Mouse (Mus musculus): ENCODE data around the gene Zfp189.
A peak's percentile ranks its signal among the peaks of the same experiment; 100 is the strongest.
"Not testable (repeated sequence)": the region's sequence is repeated elsewhere in the genome, so short reads cannot be mapped to it uniquely, and the experiment has no call there.

The Zfp189 gene

DNA sequence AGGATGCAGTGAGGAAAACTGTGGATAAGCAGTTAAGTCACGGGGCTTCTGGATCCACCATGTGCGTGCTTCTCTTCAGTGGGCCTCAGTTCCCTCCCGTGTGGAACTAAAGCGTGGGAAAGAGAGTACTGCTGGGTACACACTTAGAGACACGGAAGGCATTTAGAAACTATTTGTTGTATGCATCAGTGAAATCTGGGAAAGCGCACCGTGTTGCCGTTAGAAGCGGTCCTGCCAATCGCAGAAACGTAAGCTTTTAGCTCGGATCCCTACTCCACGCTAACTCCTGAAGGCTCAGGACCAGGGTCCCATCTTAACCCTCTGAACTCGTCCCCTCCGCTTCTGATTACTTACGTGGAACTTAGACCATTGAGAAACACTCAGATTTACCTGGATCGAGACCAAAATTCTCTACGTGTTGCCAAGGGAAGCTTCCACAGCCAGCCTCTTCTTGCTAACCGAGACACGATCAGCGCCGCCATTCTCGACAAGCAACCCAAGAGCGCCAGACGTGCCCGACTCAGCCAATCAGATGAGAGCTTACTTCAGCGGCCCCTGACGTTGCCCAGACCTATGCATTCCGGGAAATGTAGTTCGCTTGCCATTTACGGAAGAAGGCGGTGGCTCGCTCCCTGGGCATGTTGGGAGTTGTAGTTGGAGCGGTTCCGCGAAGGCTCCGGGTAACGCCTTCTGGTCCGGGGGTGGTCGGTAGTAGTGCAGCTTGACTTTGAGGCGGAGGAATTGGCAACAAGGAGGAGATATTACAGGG, at the start of gene Zfp189, which contains the start of gene Mrpl50:
Zfp189 (plus strand) TSS at position 605 of the 769 bp plus-strand sequence.
Mrpl50 (minus strand) TSS at position 522 of the 769 bp plus-strand sequence.
- DNase-seq = peak; percentile 81 to 84

DNA sequence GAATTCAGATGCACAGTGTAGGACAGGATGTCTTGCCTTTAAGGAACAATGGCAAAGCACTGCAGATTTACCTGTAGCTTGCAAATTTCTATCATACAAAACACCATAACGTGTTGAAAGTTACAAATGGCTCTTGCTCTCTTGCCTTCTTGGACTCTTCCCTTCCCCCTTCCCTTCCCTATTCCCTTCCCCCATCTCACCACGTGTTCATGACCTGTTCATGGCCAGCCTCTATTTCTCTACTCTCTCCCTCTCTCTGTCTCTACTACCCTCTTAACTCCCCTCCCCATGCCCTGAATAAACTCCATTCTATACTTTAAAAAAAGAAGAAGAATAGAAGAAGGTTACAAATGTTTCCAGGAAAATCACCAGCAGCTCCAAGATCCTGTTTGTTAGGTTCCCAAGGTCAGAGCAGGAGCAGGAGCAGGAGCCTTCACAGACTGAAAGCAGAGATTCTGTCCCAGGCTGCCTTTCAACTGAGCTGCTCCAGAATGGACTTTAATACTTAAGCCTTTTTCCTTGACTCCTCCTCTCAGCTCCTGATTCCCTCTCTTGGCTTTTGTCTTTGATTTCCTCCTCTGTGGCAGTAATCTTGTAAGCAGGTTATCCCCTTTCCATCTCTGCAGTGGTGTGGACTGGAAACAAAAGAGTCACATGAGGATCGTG, 47.4 kb upstream of the Zfp189 start, which contains the start of gene Acnat1:
Acnat1 (minus strand) TSS at position 478 of the 666 bp plus-strand sequence.
- no peak for DNase-seq

DNA sequence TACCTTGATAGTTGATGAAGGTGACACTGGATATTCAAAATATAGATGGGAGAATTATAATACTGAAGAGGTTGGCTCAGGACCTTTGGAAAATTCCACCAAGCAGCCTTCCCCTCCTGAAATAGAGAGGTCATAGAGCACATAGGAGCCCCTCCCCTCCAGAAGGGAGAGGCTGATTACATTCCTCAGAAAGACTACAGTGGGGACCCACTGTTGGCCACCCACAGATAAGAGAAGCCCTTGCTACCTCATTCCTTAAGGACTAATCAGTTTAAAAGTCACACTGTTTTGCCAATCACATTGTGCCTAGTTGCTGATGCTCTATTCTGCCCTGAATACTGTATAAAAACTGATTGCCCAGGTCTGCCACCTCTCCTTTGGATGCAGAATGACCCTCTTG, 46.4 kb upstream of the Zfp189 start:
- no peak for DNase-seq

DNA sequence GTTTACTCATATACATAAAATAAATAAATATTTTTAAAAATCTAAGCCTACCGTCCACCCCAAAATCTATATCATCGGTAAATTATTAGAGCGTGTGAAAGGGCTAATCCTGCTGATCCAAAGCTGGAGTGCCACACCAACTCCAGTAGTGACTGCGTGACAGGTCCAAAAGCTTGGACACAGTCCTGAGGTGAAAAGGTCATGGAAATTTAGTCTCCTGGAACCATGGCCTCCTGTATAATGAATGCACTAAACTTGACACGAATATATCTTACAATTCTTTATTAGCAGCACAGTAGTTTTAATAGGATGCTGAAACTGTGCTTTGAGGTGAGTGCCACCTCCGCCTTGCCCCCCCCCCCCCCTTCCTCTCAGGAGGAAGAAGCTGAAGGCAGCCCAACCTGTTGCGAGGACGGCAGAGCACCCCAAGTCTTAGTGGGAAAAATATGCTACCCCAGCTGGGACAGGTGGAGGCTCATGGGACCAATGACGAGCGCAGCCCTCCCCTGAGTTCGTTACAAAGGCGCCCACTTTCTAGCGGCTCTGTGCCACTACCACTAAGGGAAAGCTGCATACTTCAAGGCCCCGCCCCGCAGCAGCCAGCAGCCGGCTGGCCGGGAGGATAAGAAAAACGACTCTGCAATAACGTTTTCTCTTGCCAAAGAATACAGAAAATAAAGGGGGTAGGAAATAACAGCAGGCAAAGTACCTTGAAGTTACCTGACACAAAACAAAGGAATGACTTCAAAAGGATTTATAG, 42.7 kb upstream of the Zfp189 start:
- DNase-seq = no peak

DNA sequence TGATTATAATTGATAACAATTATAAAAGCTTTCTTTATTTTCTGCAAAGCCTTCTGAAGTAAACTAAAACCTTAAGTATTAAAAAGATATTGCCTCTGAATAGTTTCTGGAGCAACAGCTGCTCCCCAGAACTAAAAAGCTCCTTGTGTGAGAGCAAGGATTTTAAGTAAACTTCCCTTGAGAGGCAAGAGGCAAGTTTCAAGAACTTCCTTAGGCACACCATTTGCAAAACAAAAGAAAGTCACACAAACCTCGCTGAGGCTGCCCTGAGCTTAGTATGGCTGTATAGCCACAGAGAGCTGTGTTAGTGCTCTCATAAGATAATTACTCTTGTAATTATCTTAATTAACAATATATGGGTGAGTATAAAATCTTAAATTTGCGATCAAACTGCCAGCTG, 41.9 kb upstream of the Zfp189 start:
- DNase-seq = not testable (repeated sequence)

DNA sequence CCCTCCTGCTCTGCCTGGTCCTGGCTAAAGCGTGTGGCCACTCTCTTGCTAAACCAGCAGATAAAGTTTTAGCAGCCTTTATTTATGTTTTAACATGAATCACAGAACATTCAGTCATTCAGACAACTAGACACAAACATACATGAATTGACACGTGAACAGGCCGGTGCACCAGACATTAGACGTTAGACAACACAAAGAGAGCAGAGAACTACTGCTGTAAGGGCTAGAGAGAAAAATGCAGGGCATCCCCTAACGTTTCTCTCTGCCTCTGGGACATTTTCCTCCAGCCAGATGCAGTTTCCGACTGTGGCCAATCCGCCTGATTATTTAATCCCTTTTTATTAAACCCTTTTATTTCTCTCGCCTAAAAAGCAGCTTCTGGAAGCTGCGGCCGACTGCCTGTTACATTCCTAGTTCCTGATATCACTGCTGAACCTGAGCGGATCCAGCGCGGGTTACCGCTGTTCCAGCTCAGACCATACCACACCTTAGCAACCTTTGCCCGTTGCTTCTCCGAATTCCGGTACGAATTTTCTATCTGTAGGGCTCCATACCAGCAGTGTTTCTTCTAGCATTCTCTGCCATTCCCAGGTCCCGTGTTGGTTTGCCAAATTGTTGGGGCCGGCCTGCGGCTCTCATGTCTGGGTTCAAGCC, 40.7 kb upstream of the Zfp189 start:
- DNase-seq = no peak

DNA sequence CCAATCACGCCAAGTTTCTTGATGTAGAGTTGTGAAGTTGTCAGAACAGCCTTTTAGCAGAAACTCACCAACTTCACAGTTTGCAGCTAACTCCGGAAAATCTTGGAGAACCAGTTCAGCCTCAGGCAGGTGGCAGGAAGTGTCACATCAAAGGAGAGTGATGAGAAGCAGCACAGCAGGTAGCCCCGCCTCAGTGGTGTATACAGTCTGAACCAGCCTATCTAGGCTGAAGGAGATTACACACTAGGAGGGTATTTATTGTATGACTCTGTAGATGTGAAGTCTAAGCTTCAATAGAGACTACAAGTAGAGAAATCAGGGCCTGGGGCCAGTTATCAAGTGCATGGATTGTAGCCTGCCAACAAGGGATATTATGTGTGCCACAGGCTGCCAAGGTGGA, 40.1 kb upstream of the Zfp189 start:
- no peak for DNase-seq

DNA sequence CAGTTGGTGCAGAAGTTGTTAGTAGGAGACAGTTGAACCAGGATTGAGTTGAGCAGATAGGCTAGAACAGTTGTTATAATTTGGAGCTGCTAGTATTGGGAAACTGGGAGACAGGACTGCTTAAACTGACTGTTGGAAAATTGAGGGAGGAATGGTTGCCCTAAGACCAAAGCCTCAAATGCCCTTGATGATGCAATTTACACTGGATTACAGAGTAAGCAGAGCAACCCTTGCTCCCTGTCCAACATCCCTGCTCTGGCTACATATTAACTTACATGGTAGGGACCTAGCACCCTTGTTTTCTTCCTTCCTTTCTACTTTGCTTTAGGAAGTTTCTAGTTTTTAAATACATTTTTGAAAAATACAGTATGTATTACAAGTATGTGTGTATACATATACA, 35.5 kb upstream of the Zfp189 start:
- no peak for DNase-seq

DNA sequence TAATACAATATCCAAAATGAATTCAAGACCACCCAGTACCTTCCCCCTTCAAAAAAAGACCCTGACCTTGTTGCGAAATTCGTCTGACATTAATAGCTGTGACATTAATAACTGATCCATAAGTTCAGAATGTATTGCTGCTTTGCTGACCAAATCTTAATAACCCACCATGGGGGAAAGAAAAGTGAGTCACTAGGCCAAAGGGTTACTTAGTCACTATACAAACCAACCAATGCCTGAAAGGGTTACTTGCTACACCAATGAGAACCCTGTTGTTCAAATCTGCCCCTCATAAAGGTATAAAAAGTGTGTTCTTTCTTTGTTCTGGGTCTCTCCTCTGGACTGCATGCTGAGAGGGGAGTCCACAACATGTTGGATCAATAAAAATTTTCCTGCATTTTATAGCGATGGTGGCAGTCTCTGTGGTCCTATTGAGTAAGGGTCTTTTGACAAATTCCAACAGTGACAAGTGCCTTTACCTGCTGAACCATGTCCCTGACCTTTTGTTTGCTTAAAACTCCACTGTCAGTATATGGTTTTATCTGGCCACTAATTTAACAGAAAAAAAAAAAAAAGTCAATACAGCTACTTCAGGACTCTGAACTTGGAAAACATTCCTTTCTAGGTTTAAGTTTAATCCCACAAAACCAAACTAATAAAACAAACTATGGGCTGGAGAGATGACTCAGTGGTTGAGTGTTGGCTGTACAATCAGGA, 34.9 kb upstream of the Zfp189 start:
- DNase-seq = not testable (repeated sequence)

DNA sequence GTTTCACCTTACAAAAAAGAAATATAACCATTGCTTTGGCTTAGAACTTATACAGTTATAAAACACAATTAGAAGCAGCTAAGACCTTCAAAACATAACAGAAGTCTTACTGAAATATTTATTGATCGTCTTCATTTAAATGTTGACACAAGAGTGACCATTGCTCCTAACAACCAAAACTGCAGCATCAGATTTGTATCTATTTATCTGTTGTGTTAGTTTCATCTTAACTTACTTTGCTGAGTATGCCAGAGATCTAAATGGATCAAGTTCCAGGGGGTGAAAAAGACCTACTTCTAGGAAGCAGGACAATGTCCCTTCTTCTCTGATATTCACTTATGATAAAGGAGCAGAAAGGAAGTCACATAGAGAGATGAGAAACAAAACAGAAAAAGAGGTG, 17.4 kb upstream of the Zfp189 start:
- no peak for DNase-seq

DNA sequence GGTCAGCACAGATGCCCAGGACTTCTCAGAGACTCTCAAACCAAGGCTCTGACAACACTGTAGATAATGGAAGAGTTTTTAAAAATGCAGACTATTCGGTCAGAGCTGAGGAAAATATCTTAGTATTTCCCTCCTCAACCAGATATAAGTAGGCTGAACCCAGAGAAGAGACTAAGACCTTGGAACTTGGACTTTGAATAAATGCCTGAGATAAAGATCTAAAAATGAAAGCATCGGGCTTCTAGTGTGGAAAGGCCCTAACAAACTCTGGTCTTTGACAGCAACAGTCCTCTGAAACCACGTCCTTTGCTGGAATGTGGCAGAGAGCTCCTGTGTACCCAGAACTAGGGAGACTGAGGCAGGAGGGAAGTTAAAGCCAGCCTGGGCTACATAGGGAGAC, 14.6 kb upstream of the Zfp189 start, which contains the start of gene Baat:
Baat (minus strand) TSS at position 172 of the 400 bp plus-strand sequence.
- DNase-seq = no peak

DNA sequence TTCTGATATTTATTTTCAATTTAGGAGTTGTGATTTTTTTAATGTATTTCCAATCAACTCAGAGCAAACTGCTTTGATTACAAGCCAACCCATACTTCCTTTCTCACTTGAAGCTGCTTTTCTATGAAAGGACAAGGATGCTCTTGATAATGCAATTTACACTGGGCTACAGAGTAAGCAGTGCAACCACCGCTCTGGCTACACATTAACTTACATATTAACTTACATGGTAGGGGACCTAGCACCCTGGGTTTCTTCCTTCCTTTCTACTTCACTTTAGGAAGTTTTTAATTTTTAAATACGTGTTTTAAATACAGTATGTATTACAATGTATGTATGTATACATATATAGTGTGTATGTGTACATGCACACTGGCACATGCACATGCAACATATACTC, 11.8 kb upstream of the Zfp189 start:
- DNase-seq = no peak

DNA sequence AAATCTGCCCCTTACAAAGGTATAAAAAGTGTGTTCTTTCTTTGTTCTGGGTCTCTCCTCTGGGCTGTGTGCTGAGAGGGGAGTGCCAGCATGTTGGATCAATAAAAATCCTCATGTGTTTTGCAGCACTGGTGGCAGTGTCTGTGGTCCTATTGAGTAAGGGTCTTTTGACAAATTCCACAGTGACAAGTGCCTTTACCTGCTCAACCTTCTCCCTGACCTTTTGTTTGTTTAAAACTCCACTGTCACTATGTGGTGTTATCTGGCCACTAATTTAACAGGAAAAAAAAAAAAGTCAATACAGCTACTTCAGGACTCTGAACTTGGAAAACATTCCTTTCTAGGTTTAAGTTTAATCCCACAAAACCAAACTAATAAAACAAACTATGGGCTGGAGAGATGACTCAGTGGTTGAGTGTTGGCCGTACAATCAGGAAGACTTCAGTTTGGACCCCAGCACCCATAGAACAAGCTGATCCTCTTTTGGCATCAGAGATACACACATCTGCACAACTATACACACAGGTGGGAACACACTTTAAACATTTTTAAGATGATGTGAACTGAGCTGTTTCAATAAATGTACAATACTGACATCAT, 10.6 kb upstream of the Zfp189 start:
- DNase-seq = not testable (repeated sequence)

DNA sequence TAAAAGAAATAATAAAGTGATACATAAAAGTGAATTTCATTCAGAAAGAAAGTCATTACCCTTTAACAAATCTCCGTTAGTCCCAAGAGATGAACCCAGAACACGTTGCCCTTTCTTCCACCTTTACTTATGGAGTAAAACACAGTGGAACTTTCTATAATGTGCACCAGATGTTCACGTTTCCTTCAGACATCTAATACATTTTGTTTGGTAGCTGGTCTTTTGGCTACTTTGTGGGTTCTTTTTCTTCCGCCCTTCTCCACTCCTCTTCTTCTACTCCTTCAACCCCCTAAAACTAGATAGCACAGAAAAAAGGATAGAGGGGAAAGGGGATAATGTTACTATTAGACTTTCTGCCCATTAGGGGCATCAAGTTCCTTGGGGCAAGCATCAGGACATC, 8.3 kb upstream of the Zfp189 start:
- DNase-seq = no peak

DNA sequence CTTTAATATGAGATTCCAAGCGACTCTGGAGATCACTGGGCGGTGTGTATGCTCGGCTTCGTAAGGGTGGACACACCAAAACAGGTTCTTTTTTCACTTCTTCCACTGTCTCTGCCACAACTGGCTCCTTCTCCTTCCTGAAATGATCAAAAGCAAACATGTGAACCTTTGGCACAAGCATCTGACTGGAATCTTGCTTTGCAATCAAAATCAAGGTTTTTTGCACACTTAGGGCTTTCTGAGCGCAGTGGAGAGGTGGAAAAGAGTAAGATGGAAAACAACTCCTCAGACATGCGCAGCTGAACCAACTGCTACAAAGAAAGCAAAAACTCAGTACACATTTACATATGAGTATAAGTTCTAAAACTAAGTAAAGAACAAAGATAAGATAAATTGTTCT, 6.5 kb upstream of the Zfp189 start:
- no peak for DNase-seq

DNA sequence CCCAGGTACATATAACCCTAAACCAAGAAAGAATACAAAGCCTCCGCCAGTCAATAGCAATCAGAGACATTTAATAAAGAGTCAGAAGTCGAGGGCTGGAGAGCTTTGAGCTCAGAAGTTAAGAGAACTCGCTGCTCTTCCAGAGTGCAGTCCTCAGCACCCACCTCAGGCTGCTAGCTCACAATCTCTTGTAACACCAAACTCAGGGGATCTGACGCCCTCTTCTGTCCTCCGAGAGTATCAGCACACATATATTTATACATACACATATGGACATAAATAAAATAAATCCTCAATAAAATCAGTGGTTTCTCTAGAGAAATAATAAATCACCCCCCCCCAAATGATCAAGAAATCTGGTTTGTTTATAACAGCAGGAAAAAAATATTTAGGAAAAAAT, 1.5 kb upstream of the Zfp189 start:
- DNase-seq = no peak

DNA sequence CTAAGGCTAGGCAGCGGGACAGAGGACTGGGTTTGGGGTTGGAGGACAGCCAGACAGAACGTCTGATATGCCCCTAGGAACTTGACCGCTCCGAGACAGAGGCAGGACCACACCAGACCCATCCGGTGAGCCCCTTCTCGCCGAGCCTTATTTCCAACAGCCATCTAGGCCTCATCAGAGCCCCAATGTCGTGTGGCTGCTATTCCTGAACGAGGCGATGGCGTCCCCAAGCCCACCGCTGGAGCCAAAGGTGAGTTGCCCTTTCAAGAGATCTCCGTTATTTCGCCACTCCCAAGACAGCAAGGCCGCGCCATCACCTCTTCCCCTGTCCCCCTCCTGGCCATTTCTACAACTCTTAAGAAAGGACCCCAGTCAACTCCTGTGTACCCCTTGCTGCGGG, 370 bp downstream of the Zfp189 start:
- no peak for DNase-seq

DNA sequence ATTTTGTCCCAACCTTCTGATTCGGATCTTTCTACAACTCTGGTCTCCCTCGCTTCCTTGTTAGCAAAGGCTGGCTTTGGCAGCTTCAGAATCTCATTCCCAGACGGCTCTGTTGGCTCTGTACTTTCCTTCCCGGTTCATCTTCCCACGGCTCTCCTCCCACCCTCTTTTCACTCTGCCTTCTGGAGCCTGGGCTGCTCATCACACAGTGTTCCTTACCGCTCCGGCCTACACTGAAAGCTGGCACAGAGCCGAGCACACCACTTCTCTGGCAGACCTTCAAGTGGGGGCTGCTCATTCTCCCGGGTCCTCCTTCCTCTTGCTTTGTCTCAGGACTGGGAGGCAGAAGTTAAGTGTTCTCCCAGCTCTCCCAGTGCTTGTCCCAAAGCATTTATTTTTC, 1.6 kb downstream of the Zfp189 start:
- DNase-seq = no peak

DNA sequence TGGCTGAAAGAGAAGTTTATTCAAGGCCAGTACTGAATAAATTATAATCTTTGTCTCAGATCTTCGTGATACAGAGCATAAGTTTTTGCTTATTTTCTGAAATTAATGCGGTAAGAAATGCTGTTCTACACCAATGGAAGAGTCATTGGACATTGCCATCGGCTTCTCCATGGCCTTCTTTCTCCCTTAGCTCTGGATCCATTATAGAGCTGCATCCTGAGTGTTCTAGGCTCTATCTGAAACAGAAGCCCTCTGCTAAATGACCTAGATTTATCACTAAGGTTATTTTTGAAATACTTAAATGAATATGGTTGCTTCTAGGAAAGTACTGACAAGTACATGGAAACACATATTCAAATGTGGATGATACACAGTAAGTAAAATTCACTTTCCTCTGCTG, 14.1 kb downstream of the Zfp189 start:
- DNase-seq = no peak

DNA sequence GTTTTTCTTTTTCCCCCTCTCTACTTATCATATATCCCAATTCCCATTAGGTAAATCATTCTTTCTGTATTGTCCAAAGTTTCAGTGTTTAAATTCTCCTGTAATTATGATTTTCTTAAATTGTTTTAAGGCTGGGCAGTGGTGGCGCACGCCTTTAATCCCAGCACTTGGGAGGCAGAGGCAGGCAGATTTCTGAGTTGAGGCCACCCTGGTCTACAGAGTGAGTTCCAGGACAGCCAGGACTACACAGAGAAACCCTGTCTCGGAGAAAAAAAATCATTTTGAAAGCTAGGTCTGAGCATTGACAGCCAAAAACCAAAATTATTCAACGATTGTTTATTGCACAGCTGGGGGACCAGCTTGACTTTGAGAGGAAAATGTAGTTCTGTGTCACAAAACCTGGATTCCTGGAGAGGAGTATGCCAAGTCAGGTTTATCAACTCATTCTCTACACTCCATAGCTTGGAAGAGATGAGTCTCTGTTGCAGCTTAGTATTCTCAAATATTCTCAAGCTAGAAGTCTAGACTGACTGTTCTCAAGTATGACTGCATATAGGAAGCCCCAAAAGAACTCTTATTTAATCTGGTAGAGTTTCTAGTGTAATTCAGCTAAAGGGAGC, 14.8 kb downstream of the Zfp189 start:
- DNase-seq = no peak

DNA sequence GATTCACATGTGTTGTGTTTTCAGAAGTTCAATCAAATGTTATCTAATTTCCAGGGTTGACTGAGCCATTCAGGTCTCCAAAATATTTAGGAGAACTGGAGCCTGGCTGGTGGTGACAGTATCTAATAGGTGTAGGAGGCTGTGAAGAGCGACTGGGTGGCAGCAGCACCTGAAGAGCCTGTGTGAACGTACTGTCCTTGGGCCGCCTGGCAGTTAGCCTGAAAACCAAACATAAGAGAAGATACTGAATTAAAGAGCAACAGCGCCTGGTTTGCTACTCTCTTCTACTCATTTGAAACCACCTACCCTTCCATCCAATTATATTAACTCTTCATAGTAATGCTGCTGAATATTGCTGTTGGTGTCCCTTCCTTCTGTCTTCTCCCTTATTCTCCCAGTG, 15.7 kb downstream of the Zfp189 start:
- DNase-seq = no peak

Data from spleen, adult 18-20 months (tissue).